Mouse (Mus musculus): ENCODE data around the gene Pmf1.

Pmf1 gene

GRCm38 (mm10) chr3:88409741-88410644 lies at the start of gene Pmf1:
Gene Pmf1, minus strand, starts transcription at chr3:88410331.
- peak; percentile 95 for DNase-seq (ENCODE audit: low read depth, low spot score)

DNA sequence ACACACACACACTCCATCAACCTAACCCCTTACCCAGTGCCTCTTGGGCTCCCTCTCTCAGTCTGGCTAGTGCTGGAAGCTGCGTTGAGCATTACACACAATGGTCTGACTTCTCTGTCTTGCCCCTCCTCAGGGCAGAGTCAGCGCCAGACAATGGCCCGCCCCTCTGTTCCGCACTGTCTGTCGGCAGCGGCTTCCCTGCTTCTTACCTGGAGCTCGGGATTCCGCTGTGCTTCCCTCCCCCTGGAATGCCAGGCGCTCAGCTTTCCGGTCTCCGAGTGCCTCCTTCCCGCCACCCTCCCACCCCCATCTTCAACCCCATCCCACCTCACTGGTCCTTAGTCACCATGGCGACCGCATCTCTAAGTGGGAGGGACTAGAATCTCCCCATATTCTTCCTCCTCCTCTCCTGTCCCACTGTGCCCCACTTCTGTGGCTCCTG lies 48.7 kb upstream of the Pmf1 start:
- DNase-seq (ENCODE audit: low read depth, low spot score): peak; percentile 83

- peak; percentile 73 for DNase-seq (ENCODE audit: low read depth, low spot score)
Observed at GRCm38 (mm10) chr3:88456746-88457532, 46.8 kb upstream of the Pmf1 start.

- DNase-seq (ENCODE audit: low read depth, low spot score): no peak
Observed at GRCm38 (mm10) chr3:88456313-88456712, 46.2 kb upstream of the Pmf1 start.

- no peak for DNase-seq (ENCODE audit: low read depth, low spot score)
Observed at GRCm38 (mm10) chr3:88455588-88456264, 45.6 kb upstream of the Pmf1 start.

DNA sequence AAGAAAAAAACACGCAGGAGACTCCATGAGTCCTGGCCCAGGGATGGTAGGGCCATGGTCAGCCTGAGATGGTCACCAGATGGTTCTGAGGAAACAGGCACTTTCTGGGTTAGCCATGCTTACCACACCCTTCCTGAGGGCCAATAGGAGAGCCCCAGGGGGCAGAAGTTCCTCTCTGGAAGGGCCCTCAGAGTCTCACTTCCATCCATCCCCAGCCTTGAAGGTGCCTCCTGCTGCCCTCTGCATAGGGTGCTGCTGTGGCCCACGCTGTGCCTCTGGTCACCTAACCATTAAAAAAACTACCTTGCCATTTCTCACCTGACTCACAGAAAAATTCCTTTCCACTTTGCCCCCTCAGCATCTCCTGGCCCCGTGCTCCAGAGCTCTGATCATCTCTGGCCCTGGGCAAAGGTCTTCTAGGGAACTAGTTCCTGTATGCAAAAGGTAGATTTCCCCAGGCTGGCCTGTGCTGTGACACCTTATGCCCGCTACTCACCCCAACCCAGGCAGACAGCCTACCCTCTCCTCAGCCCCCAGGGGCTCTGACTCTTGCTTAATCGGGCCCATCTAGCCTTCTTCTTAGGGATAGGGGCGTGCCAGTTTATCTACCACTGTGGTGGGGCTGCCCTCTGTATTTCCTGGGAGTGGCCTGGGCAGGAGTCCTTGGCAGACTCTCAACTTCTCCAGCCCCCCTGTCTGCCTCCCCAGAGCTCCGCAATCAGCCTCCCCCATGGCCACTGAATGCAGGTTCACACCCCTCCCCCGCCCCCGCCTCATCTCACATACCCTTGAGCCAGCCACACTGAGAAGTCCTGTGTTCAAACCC lies 44.8 kb upstream of the Pmf1 start:
- DNase-seq (ENCODE audit: low read depth, low spot score): no peak

DNA sequence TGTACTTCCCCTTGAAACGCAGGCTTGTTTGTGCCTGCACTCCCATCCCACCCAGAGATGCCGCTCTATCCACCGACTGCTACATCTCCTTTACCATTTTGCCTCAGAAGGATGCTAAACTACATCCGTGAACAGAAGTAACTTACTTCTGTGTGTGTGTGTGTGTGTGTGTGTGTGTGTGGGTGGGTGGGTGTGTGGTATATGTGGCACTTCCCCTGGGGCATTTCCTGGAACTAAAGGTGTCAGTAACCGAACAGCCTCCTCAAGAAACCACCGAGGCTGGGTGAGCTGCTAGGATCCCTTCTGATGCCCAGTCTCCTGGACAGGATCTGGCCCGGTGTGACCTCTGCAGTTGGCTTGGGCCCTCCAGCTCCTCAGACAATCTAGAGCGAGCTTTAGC lies 43.9 kb upstream of the Pmf1 start:
- no peak for DNase-seq (ENCODE audit: low read depth, low spot score)

- no peak for DNase-seq (ENCODE audit: low read depth, low spot score)
Observed at GRCm38 (mm10) chr3:88453369-88453768, 43.2 kb upstream of the Pmf1 start.

DNA sequence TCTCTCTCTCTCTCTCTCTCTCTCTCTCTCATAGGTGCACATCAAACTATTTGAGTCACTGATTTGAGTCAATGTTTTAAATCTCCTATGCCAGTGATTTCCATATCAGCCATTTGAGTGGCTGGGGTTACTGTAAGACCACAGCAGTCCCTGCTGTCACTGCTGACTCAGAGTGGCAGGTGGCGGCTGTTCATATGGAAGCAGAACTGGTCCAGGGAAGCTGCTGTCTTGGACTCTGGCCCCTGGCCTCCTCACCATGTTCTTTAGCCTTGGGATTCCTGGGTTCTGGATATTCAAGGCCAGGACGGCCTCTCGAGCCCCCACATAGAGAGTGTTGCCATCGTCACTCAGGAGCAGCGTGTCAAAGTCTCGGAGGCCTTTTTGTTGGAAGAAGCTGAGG lies 42.6 kb upstream of the Pmf1 start:
- peak; percentile 45 for DNase-seq (ENCODE audit: low read depth, low spot score)

GRCm38 (mm10) chr3:88452246-88452645 lies 42.1 kb upstream of the Pmf1 start:
- no peak for DNase-seq (ENCODE audit: low read depth, low spot score)

DNA sequence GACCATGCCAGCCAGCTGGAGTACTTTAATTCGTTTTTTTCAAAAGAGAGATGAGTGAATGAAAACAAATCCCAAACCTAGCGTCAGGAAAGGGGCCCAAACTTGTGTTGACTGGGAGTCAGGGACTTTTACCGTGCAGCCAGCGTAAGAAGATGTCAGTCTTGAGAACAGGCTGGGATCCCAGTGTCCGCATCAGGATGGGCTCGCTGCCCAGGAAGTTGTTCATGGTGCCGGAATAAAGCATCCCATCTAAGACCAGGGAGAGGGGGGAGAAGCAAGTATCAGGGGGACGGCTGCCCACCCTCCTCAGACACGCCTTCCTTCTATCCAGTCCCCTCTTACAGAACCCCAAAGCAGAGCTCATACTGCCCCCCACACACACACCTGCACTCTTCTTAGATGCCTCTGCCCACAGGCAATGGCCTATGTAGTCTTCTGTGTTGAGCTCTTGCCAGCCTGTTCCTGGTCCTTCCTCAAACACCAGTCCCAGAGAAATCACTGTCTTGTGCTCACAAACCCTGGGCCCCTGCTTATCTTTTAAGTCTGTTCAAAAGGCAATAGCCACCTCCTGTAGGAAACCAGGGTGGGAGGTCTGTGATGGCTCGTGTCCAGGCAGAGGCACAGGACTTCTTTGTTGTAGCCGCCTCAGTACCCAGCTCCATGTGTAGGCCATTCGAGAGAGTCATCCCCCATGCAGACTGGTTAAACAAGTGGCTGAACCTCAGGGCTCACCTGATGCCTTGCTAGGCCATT lies 40.4 kb upstream of the Pmf1 start:
- no peak for DNase-seq (ENCODE audit: low read depth, low spot score)

DNA sequence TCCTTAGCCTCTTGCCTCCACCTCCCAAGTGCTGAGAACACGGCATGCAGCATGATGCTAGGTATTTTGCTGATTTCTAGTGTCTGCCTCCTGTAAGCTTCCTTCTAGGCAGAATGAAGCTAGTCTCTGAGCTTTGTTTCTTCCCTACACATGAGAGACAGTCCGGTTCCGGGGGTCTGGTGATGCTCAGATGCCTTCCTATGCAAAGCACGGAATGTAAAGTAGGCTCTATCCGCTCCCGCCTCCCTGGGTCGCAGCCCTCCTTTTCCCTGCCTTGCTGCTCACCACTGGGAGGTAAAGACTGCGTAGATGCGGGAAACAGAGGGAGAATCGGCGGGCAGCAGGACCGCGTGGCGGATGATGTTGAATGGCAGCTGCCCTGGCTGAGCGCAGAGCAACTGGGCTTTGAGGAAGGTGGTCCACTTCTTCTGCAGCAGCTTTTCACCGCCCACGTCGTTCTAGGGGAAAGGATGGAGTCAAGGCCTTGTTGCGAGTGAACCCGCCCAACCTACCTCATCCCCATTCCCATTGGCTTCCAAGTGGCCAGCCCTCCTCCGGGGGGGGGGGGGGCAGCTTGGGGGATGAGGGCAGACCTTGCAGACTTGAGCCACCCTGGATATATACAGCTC lies 39.4 kb upstream of the Pmf1 start:
- peak; percentile 83 for DNase-seq (ENCODE audit: low read depth, low spot score)

DNA sequence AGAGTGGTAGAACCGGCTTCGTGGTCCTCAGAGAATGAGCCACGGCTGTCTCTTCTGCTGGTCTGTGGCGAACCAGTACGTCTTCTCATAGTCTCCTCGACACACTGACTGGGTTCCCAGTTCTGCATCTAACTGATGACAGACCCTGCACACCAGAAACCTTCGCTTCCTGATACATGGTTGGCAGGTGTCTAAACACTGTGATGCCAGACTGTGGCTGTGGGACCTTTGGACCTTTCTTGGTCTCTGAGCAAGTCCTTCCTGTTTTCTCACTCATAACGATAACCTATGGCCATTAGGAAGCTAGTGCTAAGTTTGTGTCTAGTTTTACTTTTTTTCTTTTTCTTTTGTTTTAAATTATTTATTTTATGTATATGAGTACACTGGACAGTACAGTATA lies 38.3 kb upstream of the Pmf1 start:
- no peak for DNase-seq (ENCODE audit: low read depth, low spot score)

DNA sequence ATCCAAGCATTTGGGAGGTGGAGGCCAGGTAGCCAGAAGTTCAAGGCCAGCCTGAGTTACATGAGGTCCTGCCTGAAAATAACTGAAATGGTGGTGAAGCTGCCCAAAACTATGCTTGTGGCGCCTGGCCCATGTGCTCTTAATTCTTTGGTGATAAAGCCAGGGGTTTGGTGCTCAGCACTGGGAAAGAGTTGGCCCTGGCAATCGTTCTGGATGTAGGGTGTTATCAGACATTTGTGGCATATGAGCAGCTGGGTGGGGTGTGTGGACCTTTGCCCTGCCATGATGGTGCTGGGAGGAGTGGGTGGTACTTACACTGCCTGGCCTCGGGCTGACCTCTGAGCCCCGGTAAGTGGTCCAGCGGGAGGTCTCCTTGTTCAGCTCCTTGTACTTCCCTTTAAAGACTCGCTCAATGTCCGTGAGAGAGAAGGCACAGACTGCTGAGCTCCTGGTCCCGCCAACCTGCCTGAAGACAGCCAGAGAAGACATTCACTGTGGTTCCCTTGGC lies 37.6 kb upstream of the Pmf1 start:
- no peak for DNase-seq (ENCODE audit: low read depth, low spot score)

DNA sequence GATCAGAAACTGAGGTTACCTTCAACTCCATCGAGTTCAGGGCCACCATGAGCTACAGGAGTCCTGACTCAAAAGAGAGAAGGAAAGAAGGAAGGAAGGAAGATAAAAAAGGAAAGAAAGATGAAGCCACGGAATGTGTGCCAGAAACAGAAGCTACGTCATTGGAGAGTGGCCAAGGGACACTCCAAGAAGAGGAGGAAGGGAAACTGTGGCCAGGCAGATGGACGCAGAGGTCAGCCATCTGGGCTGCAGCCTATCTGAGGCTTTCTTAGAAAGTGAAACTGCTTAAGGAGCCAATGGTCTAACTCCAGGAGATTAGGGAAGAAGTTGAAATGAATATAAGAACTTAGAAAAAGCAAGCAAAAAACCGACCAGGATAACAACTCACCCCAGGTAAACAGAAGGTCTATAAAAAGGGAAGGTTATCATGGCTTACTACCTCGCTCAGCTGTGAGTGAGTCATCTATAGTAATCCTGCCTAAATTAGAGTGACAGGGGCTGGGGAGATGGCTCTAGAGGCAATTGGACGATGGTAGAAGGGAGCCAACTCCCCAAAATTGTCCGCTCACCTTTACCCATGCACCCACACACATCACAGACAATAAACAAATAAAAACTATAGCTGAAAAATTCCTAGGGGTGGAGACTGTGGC lies 36.5 kb upstream of the Pmf1 start:
- peak; percentile 66 for DNase-seq (ENCODE audit: low read depth, low spot score)

DNA sequence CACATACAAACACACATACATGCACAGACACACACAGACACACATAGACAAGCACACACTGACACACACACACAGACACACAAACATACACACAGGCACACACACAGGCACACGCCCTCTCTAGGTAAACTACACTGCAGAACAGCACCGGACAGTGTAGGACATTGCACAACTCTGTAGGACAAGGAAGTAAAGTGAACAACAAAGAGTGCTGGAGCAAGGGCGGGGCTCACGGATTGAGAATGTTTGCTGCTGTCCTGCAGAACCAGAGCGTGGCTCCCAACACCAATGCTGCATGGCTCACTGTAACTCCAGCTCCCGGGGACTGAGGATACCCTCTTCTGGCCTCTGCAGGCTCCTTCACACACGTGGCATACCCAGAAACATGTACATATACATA lies 32.8 kb upstream of the Pmf1 start:
- DNase-seq (ENCODE audit: low read depth, low spot score): no peak

DNA sequence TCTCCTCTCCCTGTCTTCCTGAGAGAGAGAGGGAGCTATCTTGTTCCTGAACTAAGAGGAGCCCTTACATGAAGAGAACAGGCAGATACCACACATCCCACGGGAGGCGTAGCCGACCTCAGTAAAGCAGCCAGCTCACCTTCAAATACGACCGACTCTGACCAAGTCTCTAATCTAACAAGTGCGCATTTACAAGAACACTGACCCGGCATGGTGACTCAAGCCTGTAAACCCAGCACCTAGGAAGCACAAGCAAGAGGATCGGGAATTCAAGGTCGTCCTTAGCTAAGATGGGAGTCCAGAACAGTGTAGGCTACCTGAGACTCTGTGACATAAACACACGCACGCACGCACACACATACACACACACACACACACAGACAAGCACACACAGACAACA lies 32.4 kb upstream of the Pmf1 start:
- DNase-seq (ENCODE audit: low read depth, low spot score): no peak

DNA sequence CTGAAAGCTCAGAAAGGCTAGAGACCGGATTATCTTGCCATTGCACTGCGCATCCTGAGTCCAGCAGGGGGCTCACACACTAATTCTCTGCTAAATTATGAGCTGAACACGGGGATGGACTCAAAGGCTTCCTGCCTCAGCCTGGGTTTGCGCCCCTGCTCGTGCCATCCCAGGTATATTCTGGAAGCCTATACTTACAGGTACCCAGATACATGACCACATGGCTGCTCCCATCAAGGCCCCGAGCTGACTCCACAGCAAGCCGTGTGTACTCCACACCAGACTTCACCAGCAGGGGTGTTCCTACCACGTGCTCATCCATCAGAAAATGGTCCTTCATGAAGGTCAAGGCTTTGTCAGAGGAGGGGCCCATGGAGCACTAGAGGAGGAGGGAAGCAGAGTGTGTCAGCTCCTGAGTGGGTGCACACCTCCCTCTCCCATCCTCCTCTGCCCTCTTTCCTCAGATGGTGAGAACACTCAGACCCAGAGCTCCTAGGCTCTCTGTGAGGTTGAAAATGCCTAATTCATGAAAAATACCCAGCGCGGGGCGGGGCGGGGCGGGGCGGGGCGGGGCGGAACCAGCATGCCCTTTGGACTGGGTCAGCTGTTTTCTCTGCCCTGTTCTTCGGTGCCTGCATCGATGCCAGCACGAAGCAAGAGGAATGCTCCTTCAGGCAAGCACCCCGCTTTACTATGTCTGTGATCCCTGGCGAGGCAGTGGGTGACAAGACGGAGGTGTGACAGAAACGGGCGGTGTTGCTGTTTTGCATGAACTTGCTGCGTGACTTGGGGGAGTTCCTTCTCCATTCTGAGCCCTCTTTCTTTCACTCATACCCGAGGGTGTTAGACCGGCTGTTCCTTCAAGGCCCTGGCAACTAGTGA lies 30.6 kb upstream of the Pmf1 start:
- DNase-seq (ENCODE audit: low read depth, low spot score): peak; percentile 83

Data from brain, adult 2 months (tissue).